Mouse (Mus musculus) heart, embryonic 11.5 days (tissue): ENCODE data around the gene Soga3. TPM values are rescaled to one million over a fixed set of nuclear protein-coding genes. Genes with fewer than 3 reads are reported as not detected.

Experiments
- ATAC-seq: fragments of 200-750 bp; cut with Nextera tagmentation; replicated peaks from 2 replicates; pipeline ENCODE4 v1.8.0; 2017; ENCODE audit warnings: moderate library complexity; ENCODE audit not compliant: insufficient number of reproducible peaks, low FRiP score, low TSS enrichment
- H3K27ac ChIP-seq: fragments of 300-500 bp; sonication (generic); 2 replicates; pipeline ENCODE4 v1.5.1; 2014; ENCODE audit warnings: mild to moderate bottlenecking, low read depth, low read length
- H3K27me3 ChIP-seq: fragments of 300-500 bp; sonication (generic); 2 replicates; pipeline ENCODE4 v1.6.1; 2014; ENCODE audit warnings: mild to moderate bottlenecking, low read length, mixed read lengths; ENCODE audit not compliant: control insufficient read depth, insufficient read depth
- H3K36me3 ChIP-seq: fragments of 300-500 bp; sonication (generic); 2 replicates; pipeline ENCODE4 v1.6.1; 2014; ENCODE audit warnings: mild to moderate bottlenecking, low read length, moderate library complexity, mixed read lengths; ENCODE audit not compliant: control insufficient read depth, insufficient read depth
- H3K4me1 ChIP-seq: fragments of 300-500 bp; sonication (generic); 2 replicates; pipeline ENCODE4 v1.6.1; 2014; ENCODE audit warnings: low read length; ENCODE audit not compliant: control insufficient read depth, insufficient read depth
- H3K4me2 ChIP-seq: fragments of 300-500 bp; sonication (generic); 2 replicates; pipeline ENCODE4 v1.6.1; 2014; ENCODE audit warnings: mild to moderate bottlenecking, moderate library complexity
- H3K4me3 ChIP-seq: fragments of 300-500 bp; sonication (generic); 2 replicates; pipeline ENCODE4 v1.5.1; 2014; ENCODE audit warnings: low read depth, low read length
- H3K9ac ChIP-seq: fragments of 300-500 bp; sonication (generic); 2 replicates; pipeline ENCODE4 v1.6.1; 2014; ENCODE audit warnings: mild to moderate bottlenecking, low read depth, low read length, moderate library complexity
- H3K9me3 ChIP-seq: fragments of 300-500 bp; sonication (generic); replicated peaks from 2 replicates; pipeline ENCODE4 v1.6.1; 2016; ENCODE audit warnings: low read length; ENCODE audit not compliant: control insufficient read depth
- WGBS: fragments of 180-500 bp; shearing (Covaris S2); extraction: QIAGEN DNeasy Blood & Tissue Kit; methylation state at CpG from one replicate; pipeline ENCODE4 v1.1.7; 2014; ENCODE audit not compliant: insufficient replicate concordance; 5-methylcytosine and 5-hydroxymethylcytosine counted together
- polyA plus RNA-seq: library from polyadenylated mRNA; unstranded; fragments of >200 nt; fragmentation: Nextera tagmentation; extraction: Ambion mirVana; gene quantifications from 2 replicates; pipeline ENCODE4 v1.2.1, GENCODE M21; 2014

Gene Soga3
- polyA plus RNA-seq, result 0.73 and 1.3 TPM in 2 replicates

- H3K4me3 ChIP-seq, result peak within 1 kb of the TSS; percentile 37
- H3K9ac ChIP-seq, result no peak within 1 kb of the TSS
- H3K4me2 ChIP-seq, result peak within 1 kb of the TSS; percentile 61
Observed at GRCm38 (mm10) chr10:29143566-29144335, at the start of gene Soga3. TSS of gene Soga3 (plus strand) at chr10:29143839.

GRCm38 (mm10) chr10:29106962-29107361 is 36.7 kb upstream of the Soga3 start:
- no peaks in the 10 kb centered on the region for H3K27me3 ChIP-seq
- no peak overlapping the region for H3K4me3 ChIP-seq
- no peak overlapping the region for H3K4me2 ChIP-seq
- H3K4me1 ChIP-seq, result no peaks in the 10 kb centered on the region
- no peaks in the 10 kb centered on the region for H3K9me3 ChIP-seq
- no peak overlapping the region for H3K27ac ChIP-seq
- 11% methylated on average over 4 of the region's 4 CpGs for WGBS
- H3K36me3 ChIP-seq, result no peaks in the 10 kb centered on the region
- ATAC-seq, result no peak
- H3K9ac ChIP-seq, result no peak overlapping the region

More at GRCm38 (mm10) chr10:29143566-29144335, at the start of gene Soga3:
- Histone ChIP-seq H3K9me3 (no peaks in the 10 kb centered on the region), H3K36me3 (no peaks in the 10 kb centered on the region), H3K27me3 (peaks cover 48% of the 10 kb centered on the region), H3K27ac (no peak within 1 kb of the TSS), H3K4me1 (peaks cover 5% of the 10 kb centered on the region; the same call in 1 of the 2 replicates)
- no peak for ATAC-seq
- WGBS, result under 1% methylated on average over 34 of the region's 34 CpGs

- 27% methylated on average over 7 of the region's 7 CpGs for WGBS
- no peak for ATAC-seq
- Histone ChIP-seq H3K27me3 (peaks cover 37% of the 10 kb centered on the region), H3K4me1 (peaks cover 5% of the 10 kb centered on the region; the same call in 1 of the 2 replicates), H3K9me3 (no peaks in the 10 kb centered on the region), H3K36me3 (no peaks in the 10 kb centered on the region), H3K9ac (no peak overlapping the region), H3K4me2 (no peak overlapping the region), H3K4me3 (no peak overlapping the region), H3K27ac (no peak overlapping the region)
Observed at GRCm38 (mm10) chr10:29142556-29143105, 1.0 kb upstream of the Soga3 start.

- Histone ChIP-seq H3K9ac (no peak overlapping the region), H3K27ac (no peak overlapping the region), H3K4me3 (no peak overlapping the region), H3K36me3 (no peaks in the 10 kb centered on the region), H3K9me3 (no peaks in the 10 kb centered on the region), H3K27me3 (peaks cover 53% of the 10 kb centered on the region), H3K4me1 (peaks cover 5% of the 10 kb centered on the region; the same call in 1 of the 2 replicates), H3K4me2 (peak overlapping the region; percentile 61; the same call in 1 of the 2 replicates)
- no peak for ATAC-seq
- WGBS, result 31% methylated on average over 10 of the region's 12 CpGs
Observed at GRCm38 (mm10) chr10:29144612-29145405, 1.2 kb downstream of the Soga3 start.

GRCm38 (mm10) chr10:29146198-29146857 is 2.7 kb downstream of the Soga3 start:
- H3K9ac ChIP-seq, result no peak overlapping the region
- H3K4me2 ChIP-seq, result peak overlapping the region; percentile 97
- peaks cover 53% of the 10 kb centered on the region for H3K27me3 ChIP-seq
- H3K4me1 ChIP-seq, result peaks cover 5% of the 10 kb centered on the region; the same call in 1 of the 2 replicates
- H3K27ac ChIP-seq, result no peak overlapping the region
- no peaks in the 10 kb centered on the region for H3K36me3 ChIP-seq
- H3K4me3 ChIP-seq, result peak overlapping the region; percentile 58
- ATAC-seq, result peak; percentile 32
- 1% methylated on average over 22 of the region's 22 CpGs for WGBS
- no peaks in the 10 kb centered on the region for H3K9me3 ChIP-seq

- Histone ChIP-seq H3K9me3 (no peaks in the 10 kb centered on the region), H3K27ac (no peak overlapping the region), H3K4me1 (peaks cover 5% of the 10 kb centered on the region; the same call in 1 of the 2 replicates), H3K4me2 (peak overlapping the region; percentile 97), H3K27me3 (peaks cover 53% of the 10 kb centered on the region), H3K36me3 (no peaks in the 10 kb centered on the region), H3K9ac (no peak overlapping the region), H3K4me3 (peak overlapping the region; percentile 58)
- ATAC-seq, result peak; percentile 78
- under 1% methylated on average over 52 of the region's 65 CpGs for WGBS
Observed at GRCm38 (mm10) chr10:29146858-29147640, 3.4 kb downstream of the Soga3 start.

GRCm38 (mm10) chr10:29147641-29147990 is 4.0 kb downstream of the Soga3 start:
- Histone ChIP-seq H3K27me3 (peaks cover 53% of the 10 kb centered on the region), H3K4me3 (peak overlapping the region; percentile 58), H3K27ac (no peak overlapping the region), H3K9me3 (no peaks in the 10 kb centered on the region), H3K36me3 (no peaks in the 10 kb centered on the region), H3K4me2 (peak overlapping the region; percentile 97), H3K4me1 (peaks cover 5% of the 10 kb centered on the region; the same call in 1 of the 2 replicates), H3K9ac (no peak overlapping the region)
- ATAC-seq, result no peak
- WGBS, result under 1% methylated on average over 12 of the region's 12 CpGs
